Comparison of ENCODE assay signal across 11 mouse cellular contexts in genomic region chrX:52717495-52717894, GRCm38 (mm10).
DNase-seq lines count a peak whose midpoint lies in the region; ATAC-seq and TF ChIP-seq lines count a peak whose summit lies in the region.
"Had no signal": no experiment of that assay in that cellular context is flagged by ENCODE, and none has a peak within 500 bp of the region (broad histone marks: within the 10 kb centered on the region; RNA-seq: fewer than 3 reads in every experiment).

No protein-coding gene starts in this region.

- no peak for ATAC-seq in stomach, postnatal 0 days (ENCODE audit: low FRiP score, low TSS enrichment)

- TF ChIP-seq CTCF in brain, embryonic 14.5 days (IDR thresholded peaks at IDR 0.05; ENCODE audit: borderline replicate concordance, extremely low read depth, insufficient read depth, insufficient read length) = peak; percentile 25; the same call in 1 of the 2 replicates
- peak; percentile 73 for TF ChIP-seq CTCF in stomach, postnatal 0 days (IDR thresholded peaks at IDR 0.05; ENCODE audit: low read depth)

- no peaks in the 10 kb centered on the region for H3K27me3 ChIP-seq in stomach, postnatal 0 days (ENCODE audit: control insufficient read depth, insufficient read depth, low read length)
- H3K27me3 ChIP-seq: embryonic facial prominence, embryonic 15.5 days had no signal

- peak; percentile 6 for DNase-seq in kidney, adult 9 months
- no peak for DNase-seq in kidney, adult 11 months
- DNase-seq in thymus, postnatal 0 days (ENCODE audit: low spot score) = peak; percentile 8
- DNase-seq in thymus, adult 18-20 months = no peak
- peak; percentile 40 for DNase-seq in brain, embryonic 14.5 days (ENCODE audit: low read depth)
- no peak for DNase-seq in stomach, postnatal 0 days (ENCODE audit: low spot score)
- no peak for DNase-seq in kidney, postnatal 25 days
- DNase-seq: right cerebral cortex, postnatal 4 days had no signal

- H3K4me2 ChIP-seq in stomach, postnatal 0 days (replicated peaks; ENCODE audit: low read depth) = no peak overlapping the region
- H3K4me2 ChIP-seq: embryonic facial prominence, embryonic 15.5 days; liver, embryonic 11.5 days had no signal

- whole genome bisulfite sequencing in stomach, postnatal 0 days = 20% methylated on average over 3 of the region's 3 CpGs

- H3K4me1 ChIP-seq in stomach, postnatal 0 days (replicated peaks; ENCODE audit: control insufficient read depth, insufficient read depth) = no peaks in the 10 kb centered on the region
- H3K4me1 ChIP-seq: embryonic facial prominence, embryonic 15.5 days had no signal

- no peak overlapping the region for H3K4me3 ChIP-seq in stomach, postnatal 0 days (ENCODE audit: low read depth, low read length)
- H3K4me3 ChIP-seq: embryonic facial prominence, embryonic 15.5 days; myocyte had no signal

- H3K27ac ChIP-seq in stomach, postnatal 0 days (replicated peaks) = no peak overlapping the region
- H3K27ac ChIP-seq: embryonic facial prominence, embryonic 15.5 days had no signal

- no peak overlapping the region for H3K9ac ChIP-seq in stomach, postnatal 0 days (ENCODE audit: low read length)
- H3K9ac ChIP-seq: embryonic facial prominence, embryonic 15.5 days had no signal

- TF ChIP-seq POLR2A in brain, embryonic 14.5 days (IDR thresholded peaks at IDR 0.05; ENCODE audit: borderline replicate concordance, extremely low read depth, insufficient read depth, insufficient read length, poor library complexity, severe bottlenecking) = no peak

- no peaks in the 10 kb centered on the region for H3K9me3 ChIP-seq in stomach, postnatal 0 days (ENCODE audit: control insufficient read depth, low read length)
- H3K9me3 ChIP-seq: embryonic facial prominence, embryonic 15.5 days had no signal

- no peak for TF ChIP-seq EP300 in stomach, postnatal 0 days (optimal IDR thresholded peaks at IDR 0.05)

- no peaks in the 10 kb centered on the region for H3K36me3 ChIP-seq in stomach, postnatal 0 days (ENCODE audit: control insufficient read depth, insufficient read depth, low read length)
- H3K36me3 ChIP-seq: embryonic facial prominence, embryonic 15.5 days had no signal

Comparison
In these comparisons a context has a peak if more than half of its experiments do, and no peak if none do; other contexts are left out.
1. DNase-seq: peak in kidney, adult 9 months (single experiment), thymus, postnatal 0 days (single experiment) and brain, embryonic 14.5 days (single experiment); none in kidney, adult 11 months (single experiment), thymus, adult 18-20 months (0 of 2), stomach, postnatal 0 days (single experiment) and kidney, postnatal 25 days (0 of 2).